Mouse (Mus musculus) MEL (cell line): ENCODE measurements at regions not wholly inside any gene's neighbourhood (a gene's known extent, or its start where the extent isn't known, plus 50 kb on each side); places are given as distances from the start of the nearest gene placed in this dataset.

Experiments used
- CTCF ChIP-seq, 3 experiments: IDR thresholded peaks in 2 of 3; conservative IDR thresholded peaks in 1 of 3; 2 replicates each; pipeline ENCODE4 v1.5.1; 2011 to 2012; ENCODE audit warnings: low read length in 3 of 3, low read depth in 2 of 3, mild to moderate bottlenecking in 2 of 3, improper control_type of control experiment in 1 of 3, inconsistent platforms in 1 of 3, mixed read lengths in 1 of 3, moderate library complexity in 1 of 3; ENCODE audit not compliant: control insufficient read depth in 1 of 3, insufficient read depth in 1 of 3, poor library complexity in 1 of 3, severe bottlenecking in 1 of 3
- MEF2A ChIP-seq: IDR thresholded peaks from 2 replicates; pipeline ENCODE4 v1.6.1; 2014; ENCODE audit warnings: low read depth, mild to moderate bottlenecking, inconsistent platforms, low read length, improper control_type of control experiment; ENCODE audit not compliant: poor library complexity, insufficient replicate concordance, severe bottlenecking; ENCODE audit errors: extremely low read depth
- POLR2AphosphoS2 ChIP-seq: IDR thresholded peaks from 2 replicates; pipeline ENCODE4 v1.6.1; 2011; ENCODE audit warnings: low read length, improper control_type of control experiment
- TBP ChIP-seq: IDR thresholded peaks from 2 replicates; pipeline ENCODE4 v1.8.0; 2011; ENCODE audit warnings: low read depth, low read length, improper control_type of control experiment

DNA sequence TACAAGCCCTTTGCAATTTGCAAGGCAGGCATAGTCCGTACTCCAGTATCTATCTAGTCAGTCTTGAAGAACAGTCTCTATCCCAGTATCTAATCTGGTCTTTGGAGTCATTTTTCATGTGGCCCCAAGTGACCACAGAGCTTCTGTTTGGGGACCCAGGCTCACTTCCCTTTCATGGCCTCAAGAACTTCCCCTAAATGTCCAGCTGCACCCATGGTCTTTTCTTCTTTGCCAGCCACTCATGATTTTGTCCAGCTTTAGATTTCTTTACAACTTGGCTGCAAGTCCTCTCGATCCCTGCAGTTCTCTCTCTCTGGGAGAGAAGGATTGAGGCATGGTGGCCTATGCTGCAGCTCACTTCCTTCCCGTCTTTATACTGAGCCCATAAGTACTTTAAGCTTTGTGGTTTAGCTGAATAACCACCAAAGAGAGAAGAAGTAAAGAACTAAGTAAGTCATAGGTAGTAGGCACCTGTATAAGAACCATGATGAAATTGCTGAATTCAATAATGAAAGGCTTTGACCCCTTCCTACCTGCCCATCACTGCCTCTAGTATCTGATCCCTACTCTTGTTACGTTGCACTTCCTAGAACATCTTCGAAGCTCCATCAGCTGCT is 62.1 kb upstream of the Cited2 start:
- TF ChIP-seq POLR2AphosphoS2 (no peak), CTCF (IDR thresholded peaks at IDR 0.05 in 2 of 3, conservative IDR thresholded peaks at IDR 0.05 in 1 of 3; ENCODE audit: control insufficient read depth in 1 of 3, insufficient read depth in 1 of 3, low read depth in 2 of 3, low read length in 3 of 3, poor library complexity in 1 of 3, severe bottlenecking in 1 of 3) (no peak), MEF2A (no peak), TBP (no peak)
